Mouse (Mus musculus) gastrocnemius, postnatal 4 days (tissue): ENCODE data around the gene Hes6. TPM values are rescaled to one million over a fixed set of nuclear protein-coding genes. Genes with fewer than 3 reads are reported as not detected.

ENCODE experiments used
- DNase-seq, 2 experiments: peaks; one replicate each; pipeline ENCODE4 v3.0.0; 2021 to 2022; ENCODE audit warnings: low spot score in 2 of 2, mixed read lengths in 2 of 2
- total RNA-seq, 2 experiments: library from RNA; stranded (reverse); gene quantifications; 2 replicates each; pipeline ENCODE4 v1.2.3; 2021

Hes6 gene
- total RNA-seq, 2 experiments from 2014 or later, result 31.2 to 37.4 TPM

- DNase-seq, result no peak
These were observed 28.6 kb upstream of the Hes6 start for GRCm38 (mm10) chr1:91442350-91442990.

- DNase-seq, result no peak
These were observed 28.0 kb upstream of the Hes6 start for GRCm38 (mm10) chr1:91441855-91442254.

GRCm38 (mm10) chr1:91439776-91440175 lies 25.9 kb upstream of the Hes6 start:
- DNase-seq, result no peak

GRCm38 (mm10) chr1:91437573-91437972 lies 23.7 kb upstream of the Hes6 start:
- DNase-seq, result no peak

GRCm38 (mm10) chr1:91437083-91437400 lies 23.2 kb upstream of the Hes6 start:
- DNase-seq, result no peak

GRCm38 (mm10) chr1:91436380-91437082 lies 22.7 kb upstream of the Hes6 start:
- DNase-seq, result peak in 1 of 2 experiments; percentile 82

GRCm38 (mm10) chr1:91435606-91436130 lies 21.8 kb upstream of the Hes6 start:
- DNase-seq, result no peak

- no peak for DNase-seq
These were observed 21.1 kb upstream of the Hes6 start for GRCm38 (mm10) chr1:91434905-91435304.

- no peak for DNase-seq
These were observed 16.9 kb upstream of the Hes6 start for GRCm38 (mm10) chr1:91430761-91431160.

GRCm38 (mm10) chr1:91429212-91429611 lies 15.4 kb upstream of the Hes6 start:
- DNase-seq, result no peak

- peak; percentile 64 to 86 for DNase-seq
These were observed 14.8 kb upstream of the Hes6 start for GRCm38 (mm10) chr1:91428614-91429013.

- no peak for DNase-seq
These were observed 12.6 kb upstream of the Hes6 start for GRCm38 (mm10) chr1:91426397-91426796.

GRCm38 (mm10) chr1:91420601-91421065 lies 6.8 kb upstream of the Hes6 start:
- DNase-seq, result no peak

GRCm38 (mm10) chr1:91419862-91420600 lies 6.2 kb upstream of the Hes6 start:
- DNase-seq, result no peak

GRCm38 (mm10) chr1:91417991-91418390 lies 4.2 kb upstream of the Hes6 start:
- DNase-seq, result no peak

- DNase-seq, result no peak
These were observed 1.5 kb upstream of the Hes6 start for GRCm38 (mm10) chr1:91415311-91415710.

- DNase-seq, result no peak
These were observed 1.1 kb upstream of the Hes6 start for GRCm38 (mm10) chr1:91414903-91415302.

GRCm38 (mm10) chr1:91413536-91413897 lies 321 bp downstream of the Hes6 start:
- no peak for DNase-seq

- peak; percentile 84 to 94 for DNase-seq
These were observed 770 bp downstream of the Hes6 start for GRCm38 (mm10) chr1:91413030-91413506.

GRCm38 (mm10) chr1:91412286-91413029 lies 1.4 kb downstream of the Hes6 start:
- DNase-seq, result peak in 1 of 2 experiments; percentile 43

GRCm38 (mm10) chr1:91411631-91412285 lies 2.1 kb downstream of the Hes6 start:
- DNase-seq, result no peak
